Mouse (Mus musculus) liver, embryonic 14.5 days (tissue): ENCODE measurements at regions not wholly inside any gene's neighbourhood (a gene's known extent, or its start where the extent isn't known, plus 50 kb on each side); places are given as distances from the start of the nearest gene placed in this dataset.

Source experiments
- ATAC-seq: fragments of 200-750 bp; cut with Nextera tagmentation; 2 replicates; pipeline ENCODE4 v1.8.0; 2017; ENCODE audit warnings: moderate number of reproducible peaks, mild to moderate bottlenecking, moderate library complexity; ENCODE audit not compliant: insufficient read depth
- DNase-seq, 3 experiments: peaks; one replicate each; pipeline ENCODE4 v3.0.0-alpha.2; 2012 to 2013; ENCODE audit warnings: low read depth in 3 of 3, low spot score in 3 of 3
- H3K27ac ChIP-seq: fragments of 300-500 bp; sonication (generic); 2 replicates; pipeline ENCODE4 v1.5.1; 2014; ENCODE audit warnings: moderate library complexity, mild to moderate bottlenecking, control low read depth, inconsistent platforms
- H3K27me3 ChIP-seq: fragments of 300-500 bp; sonication (generic); 2 replicates; pipeline ENCODE4 v1.6.1; 2014; ENCODE audit warnings: mild to moderate bottlenecking, low read length, moderate library complexity; ENCODE audit not compliant: control insufficient read depth, insufficient read depth
- H3K36me3 ChIP-seq: fragments of 300-500 bp; sonication (generic); replicated peaks from 2 replicates; pipeline ENCODE4 v1.6.1; 2014; ENCODE audit warnings: low read depth; ENCODE audit not compliant: control insufficient read depth, insufficient read depth
- H3K4me1 ChIP-seq, 2 experiments: fragments of 200-500 bp in 1 of 2; fragments of 300-500 bp in 1 of 2; sonication (generic) in 1 of 2; replicated peaks; 2 replicates each; pipeline ENCODE4 v1.6.1; 2012 to 2014; ENCODE audit warnings: antibody characterized with exemption in 1 of 2, inconsistent platforms in 1 of 2, low read length in 1 of 2; ENCODE audit not compliant: control insufficient read depth in 2 of 2, insufficient read depth in 2 of 2
- H3K4me2 ChIP-seq: fragments of 300-500 bp; sonication (generic); 2 replicates; pipeline ENCODE4 v1.6.1; 2014; ENCODE audit warnings: low read depth, mild to moderate bottlenecking, control low read depth, moderate library complexity
- H3K4me3 ChIP-seq, 2 experiments: fragments of 200-500 bp in 1 of 2; fragments of 300-500 bp in 1 of 2; sonication (generic) in 1 of 2; 2 replicates each; pipeline ENCODE4 v1.5.1; 2012 to 2014; ENCODE audit warnings: low read depth in 2 of 2, low read length in 2 of 2, mild to moderate bottlenecking in 2 of 2, control low read depth in 1 of 2, inconsistent platforms in 1 of 2, moderate library complexity in 1 of 2; ENCODE audit not compliant: insufficient read depth in 1 of 2
- H3K9ac ChIP-seq: fragments of 300-500 bp; sonication (generic); replicated peaks from 2 replicates; pipeline ENCODE4 v1.6.1; 2014; ENCODE audit warnings: mild to moderate bottlenecking, control low read depth, moderate library complexity
- H3K9me3 ChIP-seq: fragments of 300-500 bp; sonication (generic); 2 replicates; pipeline ENCODE4 v1.6.1; 2016; ENCODE audit warnings: low read length, mixed read lengths; ENCODE audit not compliant: control insufficient read depth
- CTCF ChIP-seq: IDR thresholded peaks from 2 replicates; pipeline ENCODE4 v1.5.1; 2016; ENCODE audit warnings: antibody characterized with exemption, low read depth, control low read depth
- EP300 ChIP-seq: IDR thresholded peaks from 2 replicates; pipeline ENCODE4 v1.6.1; 2016; ENCODE audit warnings: antibody characterized with exemption, low read depth
- WGBS: fragments of 180-500 bp; shearing (Covaris S2); extraction: QIAGEN DNeasy Blood & Tissue Kit; methylation state at CpG from one replicate; pipeline ENCODE4 v1.1.7; 2014; ENCODE audit not compliant: insufficient replicate concordance; 5-methylcytosine and 5-hydroxymethylcytosine counted together

- 78% methylated on average over 5 of the region's 5 CpGs for WGBS
- Histone ChIP-seq H3K9ac (no peak overlapping the region), H3K27me3 (no peaks in the 10 kb centered on the region), H3K36me3 (no peaks in the 10 kb centered on the region), H3K4me2 (no peak overlapping the region), H3K9me3 (no peaks in the 10 kb centered on the region), H3K4me3 (no peak overlapping the region), H3K27ac (no peak overlapping the region), H3K4me1 (no peaks in the 10 kb centered on the region)
- no peak for DNase-seq
- ATAC-seq: no peak
- TF ChIP-seq CTCF (no peak), EP300 (no peak)
Measured at GRCm38 (mm10) chr12:58581811-58582572, 312.9 kb upstream of the Clec14a start.

GRCm38 (mm10) chr12:58569056-58569455 lies 300.0 kb upstream of the Clec14a start:
- no peak overlapping the region for H3K4me2 ChIP-seq
- H3K4me3 ChIP-seq: no peak overlapping the region
- no peak overlapping the region for H3K9ac ChIP-seq
- no peak overlapping the region for H3K27ac ChIP-seq
- 23% methylated on average over 1 of the region's 1 CpGs for WGBS
- H3K36me3 ChIP-seq: no peaks in the 10 kb centered on the region
- no peaks in the 10 kb centered on the region for H3K4me1 ChIP-seq
- ATAC-seq: no peak
- no peaks in the 10 kb centered on the region for H3K27me3 ChIP-seq
- no peaks in the 10 kb centered on the region for H3K9me3 ChIP-seq
- TF ChIP-seq EP300 (no peak), CTCF (no peak)
- DNase-seq: no peak

GRCm38 (mm10) chr12:58560840-58561239 lies 291.8 kb upstream of the Clec14a start:
- WGBS: 59% methylated on average over 5 of the region's 5 CpGs
- Histone ChIP-seq H3K9ac (no peak overlapping the region), H3K4me3 (no peak overlapping the region), H3K4me1 (no peaks in the 10 kb centered on the region), H3K9me3 (no peaks in the 10 kb centered on the region), H3K4me2 (no peak overlapping the region), H3K27me3 (no peaks in the 10 kb centered on the region), H3K27ac (no peak overlapping the region), H3K36me3 (no peaks in the 10 kb centered on the region)
- DNase-seq (no peak), ATAC-seq (no peak)
- TF ChIP-seq CTCF (no peak), EP300 (no peak)

GRCm38 (mm10) chr12:58559833-58560232 lies 290.7 kb upstream of the Clec14a start:
- Histone ChIP-seq H3K27ac (no peak overlapping the region), H3K9ac (no peak overlapping the region), H3K27me3 (no peaks in the 10 kb centered on the region), H3K4me1 (no peaks in the 10 kb centered on the region), H3K4me2 (no peak overlapping the region), H3K36me3 (no peaks in the 10 kb centered on the region), H3K9me3 (no peaks in the 10 kb centered on the region), H3K4me3 (no peak overlapping the region)
- no peak for TF ChIP-seq CTCF
- no peak for TF ChIP-seq EP300
- 26% methylated on average over 1 of the region's 1 CpGs for WGBS
- no peak for ATAC-seq
- DNase-seq: no peak

- no peaks in the 10 kb centered on the region for H3K9me3 ChIP-seq
- 37% methylated on average over 4 of the region's 4 CpGs for WGBS
- H3K9ac ChIP-seq: no peak overlapping the region
- TF ChIP-seq EP300: no peak
- DNase-seq (no peak), ATAC-seq (no peak)
- no peak overlapping the region for H3K4me2 ChIP-seq
- H3K27me3 ChIP-seq: no peaks in the 10 kb centered on the region
- H3K4me3 ChIP-seq: no peak overlapping the region
- no peaks in the 10 kb centered on the region for H3K4me1 ChIP-seq
- no peak overlapping the region for H3K27ac ChIP-seq
- H3K36me3 ChIP-seq: no peaks in the 10 kb centered on the region
Measured at GRCm38 (mm10) chr12:58557261-58557660, 288.2 kb upstream of the Clec14a start.
